Mouse (Mus musculus): ENCODE measurements around the gene Isoc2a. TPM values are rescaled to one million over a fixed set of nuclear protein-coding genes. Genes with fewer than 3 reads are reported as not detected.

Gene Isoc2a
- total and polyA plus RNA-seq, 3 experiments: 29.3 to 55.5 (median 48.9) TPM

GRCm38 (mm10) chr7:4915669-4916416, 38.9 kb downstream of the Isoc2a start:
- Histone ChIP-seq H3K27ac (peak overlapping the region; percentile 97), H3K4me3 (peak overlapping the region; percentile 92), H3K27me3 (ENCODE audit: control insufficient read depth, insufficient read depth, low read length) (no peaks in the 10 kb centered on the region), H3K9ac (ENCODE audit: low read depth, low read length) (peak overlapping the region; percentile 92), H3K4me1 (ENCODE audit: control insufficient read depth, insufficient read depth, low read length) (peaks cover 3% of the 10 kb centered on the region; the same call in 1 of the 2 replicates), H3K36me3 (ENCODE audit: control insufficient read depth, insufficient read depth, low read length) (no peaks in the 10 kb centered on the region), H3K79me2 (replicated peaks; ENCODE audit: control insufficient read depth, insufficient read depth, low read length) (no peaks in the 10 kb centered on the region; the same call in 1 of the 2 replicates)
- WGBS: 15% methylated on average over 14 of the region's 14 CpGs
- no peak for DNase-seq
- intact Hi-C loops (cut with DNase I): loop anchor here (1.0 to 10.0 kb wide), 5 partner anchors 49 to 771 kb away; partner anchors contain the start of genes Ppp1r12c and Ppp6r1
- no peak for TF ChIP-seq CTCF (IDR thresholded peaks at IDR 0.05)
- no peak for TF ChIP-seq POLR2A (IDR thresholded peaks at IDR 0.05; ENCODE audit: insufficient read depth, low read depth, low read length)
- TF ChIP-seq EP300 (IDR thresholded peaks at IDR 0.05; ENCODE audit: insufficient read depth, low read depth, low read length): no peak

GRCm38 (mm10) chr7:4917494-4917893, 40.5 kb downstream of the Isoc2a start:
- intact Hi-C loops (cut with DNase I): loop anchor here (5.0 to 10.0 kb wide), 4 partner anchors 50 to 773 kb away; partner anchors contain the start of genes Ppp1r12c and Ppp6r1
- Histone ChIP-seq H3K4me3 (no peak overlapping the region), H3K9ac (ENCODE audit: low read depth, low read length) (no peak overlapping the region)

GRCm38 (mm10) chr7:4918681-4919080, 41.7 kb downstream of the Isoc2a start:
- no peak overlapping the region for H3K9ac ChIP-seq (ENCODE audit: low read depth, low read length)
- no peak for TF ChIP-seq EP300 (IDR thresholded peaks at IDR 0.05; ENCODE audit: insufficient read depth, low read depth, low read length)
- TF ChIP-seq CTCF (IDR thresholded peaks at IDR 0.05): no peak
- TF ChIP-seq POLR2A (IDR thresholded peaks at IDR 0.05; ENCODE audit: insufficient read depth, low read depth, low read length): no peak
- DNase-seq: no peak
- no peaks in the 10 kb centered on the region for H3K27me3 ChIP-seq (ENCODE audit: control insufficient read depth, insufficient read depth, low read length)
- H3K4me1 ChIP-seq (ENCODE audit: control insufficient read depth, insufficient read depth, low read length): peaks cover 11% of the 10 kb centered on the region
- intact Hi-C loops (cut with DNase I): loop anchor here (5.0 to 10.0 kb wide), 4 partner anchors 51 to 774 kb away; partner anchors contain the start of genes Ppp1r12c and Ppp6r1
- WGBS: 92% methylated on average over 15 of the region's 15 CpGs
- no peaks in the 10 kb centered on the region for H3K36me3 ChIP-seq (ENCODE audit: control insufficient read depth, insufficient read depth, low read length)
- no peak overlapping the region for H3K4me3 ChIP-seq
- no peak overlapping the region for H3K27ac ChIP-seq
- H3K79me2 ChIP-seq (replicated peaks; ENCODE audit: control insufficient read depth, insufficient read depth, low read length): no peaks in the 10 kb centered on the region; the same call in 1 of the 2 replicates

More at GRCm38 (mm10) chr7:4917494-4917893, 40.5 kb downstream of the Isoc2a start:
- WGBS: 90% methylated on average over 2 of the region's 2 CpGs
- no peak overlapping the region for H3K27ac ChIP-seq
- H3K4me1 ChIP-seq (ENCODE audit: control insufficient read depth, insufficient read depth, low read length): peaks cover 4% of the 10 kb centered on the region
- no peaks in the 10 kb centered on the region; the same call in 1 of the 2 replicates for H3K79me2 ChIP-seq (replicated peaks; ENCODE audit: control insufficient read depth, insufficient read depth, low read length)
- TF ChIP-seq EP300 (IDR thresholded peaks at IDR 0.05; ENCODE audit: insufficient read depth, low read depth, low read length) (no peak), POLR2A (IDR thresholded peaks at IDR 0.05; ENCODE audit: insufficient read depth, low read depth, low read length) (no peak), CTCF (IDR thresholded peaks at IDR 0.05) (no peak)
- DNase-seq: no peak
- no peaks in the 10 kb centered on the region for H3K36me3 ChIP-seq (ENCODE audit: control insufficient read depth, insufficient read depth, low read length)
- H3K27me3 ChIP-seq (ENCODE audit: control insufficient read depth, insufficient read depth, low read length): no peaks in the 10 kb centered on the region

GRCm38 (mm10) chr7:4919096-4919495, 42.1 kb downstream of the Isoc2a start:
- Histone ChIP-seq H3K4me3 (no peak overlapping the region), H3K4me1 (ENCODE audit: control insufficient read depth, insufficient read depth, low read length) (peaks cover 13% of the 10 kb centered on the region), H3K79me2 (replicated peaks; ENCODE audit: control insufficient read depth, insufficient read depth, low read length) (no peaks in the 10 kb centered on the region; the same call in 1 of the 2 replicates), H3K27ac (no peak overlapping the region), H3K9ac (ENCODE audit: low read depth, low read length) (no peak overlapping the region), H3K36me3 (ENCODE audit: control insufficient read depth, insufficient read depth, low read length) (no peaks in the 10 kb centered on the region), H3K27me3 (ENCODE audit: control insufficient read depth, insufficient read depth, low read length) (no peaks in the 10 kb centered on the region)
- DNase-seq: no peak
- intact Hi-C loops (cut with DNase I): loop anchor here (5.0 to 10.0 kb wide), 4 partner anchors 52 to 774 kb away; partner anchors contain the start of genes Ppp1r12c and Ppp6r1
- WGBS: 88% methylated on average over 21 of the region's 21 CpGs
- TF ChIP-seq POLR2A (IDR thresholded peaks at IDR 0.05; ENCODE audit: insufficient read depth, low read depth, low read length): no peak
- TF ChIP-seq EP300 (IDR thresholded peaks at IDR 0.05; ENCODE audit: insufficient read depth, low read depth, low read length): no peak
- TF ChIP-seq CTCF (IDR thresholded peaks at IDR 0.05): no peak

GRCm38 (mm10) chr7:4919971-4920370, 43.0 kb downstream of the Isoc2a start:
- H3K4me1 ChIP-seq (ENCODE audit: control insufficient read depth, insufficient read depth, low read length): peaks cover 14% of the 10 kb centered on the region
- 94% methylated on average over 21 of the region's 21 CpGs for WGBS

More at GRCm38 (mm10) chr7:4919971-4920370, 43.0 kb downstream of the Isoc2a start:
- Histone ChIP-seq H3K79me2 (replicated peaks; ENCODE audit: control insufficient read depth, insufficient read depth, low read length) (no peaks in the 10 kb centered on the region; the same call in 1 of the 2 replicates), H3K36me3 (ENCODE audit: control insufficient read depth, insufficient read depth, low read length) (no peaks in the 10 kb centered on the region), H3K9ac (ENCODE audit: low read depth, low read length) (no peak overlapping the region), H3K27ac (no peak overlapping the region), H3K27me3 (ENCODE audit: control insufficient read depth, insufficient read depth, low read length) (no peaks in the 10 kb centered on the region), H3K4me3 (no peak overlapping the region)
- DNase-seq: no peak
- intact Hi-C loops (cut with DNase I): loop anchor here (5.0 to 10.0 kb wide), 4 partner anchors 53 to 775 kb away; partner anchors contain the start of genes Ppp1r12c and Ppp6r1
- TF ChIP-seq CTCF (IDR thresholded peaks at IDR 0.05) (no peak), EP300 (IDR thresholded peaks at IDR 0.05; ENCODE audit: insufficient read depth, low read depth, low read length) (no peak), POLR2A (IDR thresholded peaks at IDR 0.05; ENCODE audit: insufficient read depth, low read depth, low read length) (no peak)
